Mouse (Mus musculus): ENCODE data around the gene Ecpas. TPM values are rescaled to one million over a fixed set of nuclear protein-coding genes. Genes with fewer than 3 reads are reported as not detected.

Ecpas gene
- total RNA-seq, 1 experiment, result 23.9 TPM

DNA sequence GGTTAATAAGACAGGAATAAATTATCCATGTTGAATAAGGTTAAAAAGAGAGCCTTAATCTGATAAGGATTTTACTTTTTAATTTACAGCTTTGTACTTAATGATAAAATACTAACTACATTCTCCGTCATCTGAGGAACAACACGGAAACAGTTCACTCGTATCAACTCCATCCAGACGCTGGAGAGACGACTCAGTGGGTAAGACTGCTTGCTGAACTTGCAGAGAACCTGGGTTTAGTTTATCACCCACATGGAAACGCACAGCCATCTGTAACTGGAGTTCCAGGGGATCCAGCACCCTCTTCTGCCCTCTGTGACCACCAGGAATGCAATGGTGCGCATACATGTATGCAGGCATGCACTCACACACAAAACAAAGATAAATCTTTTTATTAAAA is 18.1 kb downstream of the Ecpas start:
- Histone ChIP-seq H3K9me3 (ENCODE audit: control insufficient read depth, insufficient read depth, low read depth, low read length) (no peaks in the 10 kb centered on the region), H3K4me3 (ENCODE audit: insufficient read depth in 1 of 2, low read depth in 1 of 2, low read length in 2 of 2, poor library complexity in 1 of 2, severe bottlenecking in 1 of 2) (no peak overlapping the region), H3K27ac (ENCODE audit: insufficient read depth, low read depth, low read length, poor library complexity, severe bottlenecking) (no peak overlapping the region), H3K4me1 (ENCODE audit: control insufficient read depth in 2 of 2, insufficient read depth in 2 of 2, low read length in 2 of 2, poor library complexity in 1 of 2) (no peaks in the 10 kb centered on the region), H3K9ac (ENCODE audit: insufficient read depth, low read depth, low read length, poor library complexity, severe bottlenecking) (no peak overlapping the region), H3K36me3 (ENCODE audit: control insufficient read depth, insufficient read depth, low read length, poor library complexity, severe bottlenecking) (no peaks in the 10 kb centered on the region)
- TF ChIP-seq CHD2 (IDR thresholded peaks at IDR 0.05; ENCODE audit: low read depth, low read length), result no peak
- TF ChIP-seq ZC3H11A (IDR thresholded peaks at IDR 0.05; ENCODE audit: borderline replicate concordance, low read depth, low read length), result no peak
- TF ChIP-seq ZNF384 (IDR thresholded peaks at IDR 0.05; ENCODE audit: low read depth, low read length), result no peak
- TF ChIP-seq HCFC1 (IDR thresholded peaks at IDR 0.05; ENCODE audit: borderline replicate concordance, insufficient read depth, low read length), result no peak
- no peak for TF ChIP-seq MAFK (IDR thresholded peaks at IDR 0.05; ENCODE audit: insufficient read depth, low read depth, low read length)
- DNase-seq (ENCODE audit: low read depth, low spot score), result no peak
- in situ Hi-C loops (cut with MboI; ENCODE audit: low sequenced_read_pairs in 2 of 2, unreplicated experiment in 2 of 2), result no loop called here

DNA sequence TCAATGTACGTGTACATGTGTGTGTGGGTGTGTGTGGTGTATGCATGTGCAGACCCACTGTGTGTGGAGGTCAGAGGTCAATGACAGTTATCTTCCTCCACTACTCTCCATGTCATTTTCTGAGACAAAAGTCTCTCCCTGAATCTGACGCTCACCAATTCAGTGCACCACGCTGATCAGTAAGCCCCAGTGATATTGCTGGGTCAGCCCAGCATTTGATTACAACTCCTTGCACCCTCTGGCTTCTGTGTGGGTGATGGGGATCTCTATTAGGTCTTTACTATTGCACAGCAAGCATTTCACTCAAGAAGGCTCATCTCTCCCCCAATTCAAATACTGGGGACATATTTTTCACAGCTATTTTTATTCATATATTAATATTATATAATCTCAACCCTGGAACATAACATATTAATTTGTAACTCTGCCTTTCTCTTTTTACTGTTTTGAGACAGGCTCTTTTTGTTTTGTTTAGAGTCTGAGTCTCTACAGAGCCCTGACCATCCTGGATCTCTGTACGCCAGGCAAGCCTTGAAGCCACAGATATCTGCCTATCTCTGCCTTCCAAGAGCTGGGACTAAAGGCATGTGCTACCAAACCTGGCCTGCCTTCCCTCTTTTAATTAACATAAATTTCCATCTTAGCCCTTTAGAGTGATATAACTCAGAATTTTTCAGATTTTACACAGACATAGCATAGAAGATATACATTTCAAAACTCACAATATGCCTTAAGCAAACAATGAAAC is 22.3 kb downstream of the Ecpas start:
- Histone ChIP-seq H3K9ac (ENCODE audit: insufficient read depth, low read depth, low read length, poor library complexity, severe bottlenecking) (no peak overlapping the region), H3K9me3 (ENCODE audit: control insufficient read depth, insufficient read depth, low read depth, low read length) (no peaks in the 10 kb centered on the region), H3K27ac (ENCODE audit: insufficient read depth, low read depth, low read length, poor library complexity, severe bottlenecking) (no peak overlapping the region), H3K36me3 (ENCODE audit: control insufficient read depth, insufficient read depth, low read length, poor library complexity, severe bottlenecking) (no peaks in the 10 kb centered on the region), H3K4me1 (ENCODE audit: control insufficient read depth in 2 of 2, insufficient read depth in 2 of 2, low read length in 2 of 2, poor library complexity in 1 of 2) (no peaks in the 10 kb centered on the region), H3K4me3 (ENCODE audit: insufficient read depth in 1 of 2, low read depth in 1 of 2, low read length in 2 of 2, poor library complexity in 1 of 2, severe bottlenecking in 1 of 2) (no peak overlapping the region)
- in situ Hi-C loops (cut with MboI; ENCODE audit: low sequenced_read_pairs in 2 of 2, unreplicated experiment in 2 of 2), result no loop called here
- no peak for DNase-seq (ENCODE audit: low read depth, low spot score)
- TF ChIP-seq ZNF384 (IDR thresholded peaks at IDR 0.05; ENCODE audit: low read depth, low read length), result no peak
- TF ChIP-seq HCFC1 (IDR thresholded peaks at IDR 0.05; ENCODE audit: borderline replicate concordance, insufficient read depth, low read length), result no peak
- no peak for TF ChIP-seq CHD2 (IDR thresholded peaks at IDR 0.05; ENCODE audit: low read depth, low read length)
- TF ChIP-seq ZC3H11A (IDR thresholded peaks at IDR 0.05; ENCODE audit: borderline replicate concordance, low read depth, low read length), result no peak
- TF ChIP-seq MAFK (IDR thresholded peaks at IDR 0.05; ENCODE audit: insufficient read depth, low read depth, low read length), result no peak

DNA sequence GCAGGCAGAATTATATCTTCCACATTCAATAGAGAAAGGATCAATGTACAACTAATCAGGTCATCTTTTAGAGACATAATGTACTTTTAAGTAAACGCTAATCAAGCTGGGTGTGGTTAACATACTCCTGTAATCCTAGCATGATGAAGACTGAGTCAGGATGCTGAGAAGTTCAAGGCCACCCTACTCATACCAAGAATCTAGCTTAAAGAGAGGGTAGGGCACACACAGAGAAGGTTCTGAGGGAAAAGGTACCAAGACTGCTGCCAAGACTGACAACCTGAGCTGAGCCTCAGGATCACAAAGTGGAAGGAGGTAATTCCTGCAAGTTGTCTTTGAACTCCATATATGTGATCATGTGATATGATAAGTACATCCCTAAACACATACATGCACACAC is 24.0 kb downstream of the Ecpas start:
- H3K4me1 ChIP-seq (ENCODE audit: control insufficient read depth in 2 of 2, insufficient read depth in 2 of 2, low read length in 2 of 2, poor library complexity in 1 of 2), result no peaks in the 10 kb centered on the region
- TF ChIP-seq CHD2 (IDR thresholded peaks at IDR 0.05; ENCODE audit: low read depth, low read length) (no peak), ZC3H11A (IDR thresholded peaks at IDR 0.05; ENCODE audit: borderline replicate concordance, low read depth, low read length) (no peak), MAFK (IDR thresholded peaks at IDR 0.05; ENCODE audit: insufficient read depth, low read depth, low read length) (no peak), ZNF384 (IDR thresholded peaks at IDR 0.05; ENCODE audit: low read depth, low read length) (no peak), HCFC1 (IDR thresholded peaks at IDR 0.05; ENCODE audit: borderline replicate concordance, insufficient read depth, low read length) (no peak)
- H3K9me3 ChIP-seq (ENCODE audit: control insufficient read depth, insufficient read depth, low read depth, low read length), result no peaks in the 10 kb centered on the region
- H3K9ac ChIP-seq (ENCODE audit: insufficient read depth, low read depth, low read length, poor library complexity, severe bottlenecking), result no peak overlapping the region
- H3K27ac ChIP-seq (ENCODE audit: insufficient read depth, low read depth, low read length, poor library complexity, severe bottlenecking), result no peak overlapping the region
- DNase-seq (ENCODE audit: low read depth, low spot score), result no peak
- no peak overlapping the region for H3K4me3 ChIP-seq (ENCODE audit: insufficient read depth in 1 of 2, low read depth in 1 of 2, low read length in 2 of 2, poor library complexity in 1 of 2, severe bottlenecking in 1 of 2)
- H3K36me3 ChIP-seq (ENCODE audit: control insufficient read depth, insufficient read depth, low read length, poor library complexity, severe bottlenecking), result no peaks in the 10 kb centered on the region
- in situ Hi-C loops (cut with MboI; ENCODE audit: low sequenced_read_pairs in 2 of 2, unreplicated experiment in 2 of 2), result no loop called here

DNA sequence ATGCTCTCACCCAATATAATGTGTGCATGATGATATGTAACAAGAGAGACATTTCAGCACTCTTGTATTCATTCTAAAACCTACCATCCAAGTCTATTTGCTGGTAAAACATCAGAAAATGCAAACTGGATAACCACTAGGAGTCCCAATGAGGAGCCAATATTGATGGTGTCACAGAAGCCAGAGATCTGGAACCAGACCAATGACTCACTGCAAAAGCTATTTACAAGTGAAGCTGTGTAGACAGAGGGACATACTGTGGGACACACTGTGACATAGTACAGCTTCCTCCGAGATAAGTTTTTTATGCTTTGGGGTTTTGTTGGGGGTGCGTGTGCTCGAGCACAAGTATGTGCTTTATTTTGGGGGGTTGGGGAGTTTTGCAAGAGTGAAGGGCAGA is 24.9 kb downstream of the Ecpas start:
- Histone ChIP-seq H3K4me3 (ENCODE audit: insufficient read depth in 1 of 2, low read depth in 1 of 2, low read length in 2 of 2, poor library complexity in 1 of 2, severe bottlenecking in 1 of 2) (no peak overlapping the region), H3K4me1 (ENCODE audit: control insufficient read depth in 2 of 2, insufficient read depth in 2 of 2, low read length in 2 of 2, poor library complexity in 1 of 2) (no peaks in the 10 kb centered on the region), H3K9me3 (ENCODE audit: control insufficient read depth, insufficient read depth, low read depth, low read length) (no peaks in the 10 kb centered on the region), H3K9ac (ENCODE audit: insufficient read depth, low read depth, low read length, poor library complexity, severe bottlenecking) (no peak overlapping the region), H3K27ac (ENCODE audit: insufficient read depth, low read depth, low read length, poor library complexity, severe bottlenecking) (no peak overlapping the region), H3K36me3 (ENCODE audit: control insufficient read depth, insufficient read depth, low read length, poor library complexity, severe bottlenecking) (no peaks in the 10 kb centered on the region)
- TF ChIP-seq CHD2 (IDR thresholded peaks at IDR 0.05; ENCODE audit: low read depth, low read length) (no peak), ZNF384 (IDR thresholded peaks at IDR 0.05; ENCODE audit: low read depth, low read length) (no peak), MAFK (IDR thresholded peaks at IDR 0.05; ENCODE audit: insufficient read depth, low read depth, low read length) (no peak), ZC3H11A (IDR thresholded peaks at IDR 0.05; ENCODE audit: borderline replicate concordance, low read depth, low read length) (no peak), HCFC1 (IDR thresholded peaks at IDR 0.05; ENCODE audit: borderline replicate concordance, insufficient read depth, low read length) (no peak)
- in situ Hi-C loops (cut with MboI; ENCODE audit: low sequenced_read_pairs in 2 of 2, unreplicated experiment in 2 of 2), result no loop called here
- DNase-seq (ENCODE audit: low read depth, low spot score), result no peak
